Mouse (Mus musculus) right cerebral cortex, adult 2 months (tissue): ENCODE measurements around the gene Mdn1.

Experiments used
- DNase-seq, 2 experiments: peaks; one replicate each; pipeline ENCODE4 v3.0.0; 2021 to 2022; ENCODE audit warnings: low spot score in 2 of 2

Mdn1 gene

DNA sequence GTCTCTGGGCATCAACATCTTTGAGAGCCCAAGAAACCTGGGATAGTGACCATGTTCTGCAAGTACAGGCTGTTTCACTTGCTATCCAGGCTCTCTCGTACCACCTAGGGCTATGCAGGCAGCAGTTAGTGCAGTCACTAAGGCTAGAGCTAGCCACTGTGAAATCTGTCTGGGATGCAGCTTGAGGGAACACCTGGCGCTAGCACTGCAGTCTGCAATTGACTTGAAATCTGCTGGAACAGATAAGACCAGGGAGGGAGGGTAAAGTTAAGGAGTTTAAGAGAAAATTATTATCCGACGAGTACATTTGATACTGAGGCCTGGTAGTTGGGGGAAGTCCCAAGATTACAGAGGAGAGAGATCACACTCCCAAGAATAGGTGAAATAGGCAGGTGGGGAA, 123.1 kb downstream of the Mdn1 start:
- DNase-seq = no peak

DNA sequence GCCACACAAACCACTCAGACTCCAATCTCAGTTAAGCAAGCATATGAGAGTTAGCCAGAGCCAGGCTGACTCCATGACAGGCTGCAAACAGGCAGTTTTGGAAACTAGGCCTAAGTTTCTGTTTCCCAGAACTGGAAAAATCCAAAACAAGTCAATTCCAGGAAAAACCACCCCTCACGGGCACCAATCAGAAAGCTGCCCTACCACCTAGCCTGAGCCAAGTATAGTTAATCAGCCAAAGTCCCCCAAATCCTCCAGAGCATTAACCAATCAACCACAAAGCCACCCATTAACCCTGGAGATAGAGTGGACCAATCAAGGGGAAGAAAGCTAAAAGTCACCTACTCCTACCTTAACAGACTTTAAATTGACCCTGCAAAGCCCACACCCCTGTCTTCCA, 130.2 kb downstream of the Mdn1 start:
- no peak for DNase-seq

DNA sequence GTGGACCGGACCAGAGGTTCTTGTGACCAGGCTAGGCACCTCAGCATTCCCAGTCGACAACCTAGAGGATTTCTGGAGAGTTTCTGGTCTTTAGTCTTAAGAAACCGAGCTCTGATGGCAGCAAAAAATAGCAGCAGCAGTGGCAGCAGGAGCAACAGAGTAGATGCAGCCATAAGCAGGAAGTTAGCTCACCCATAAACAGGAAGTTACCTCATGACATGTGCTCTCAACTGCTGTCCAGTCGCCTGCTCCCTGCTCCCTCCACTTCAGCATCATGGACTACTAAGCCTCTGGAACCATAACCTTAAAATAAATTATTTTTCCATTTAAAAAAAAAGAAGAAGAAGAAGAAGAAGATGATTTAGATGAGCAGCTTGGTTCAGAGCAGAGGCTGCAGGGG, 132.1 kb downstream of the Mdn1 start:
- DNase-seq = no peak

DNA sequence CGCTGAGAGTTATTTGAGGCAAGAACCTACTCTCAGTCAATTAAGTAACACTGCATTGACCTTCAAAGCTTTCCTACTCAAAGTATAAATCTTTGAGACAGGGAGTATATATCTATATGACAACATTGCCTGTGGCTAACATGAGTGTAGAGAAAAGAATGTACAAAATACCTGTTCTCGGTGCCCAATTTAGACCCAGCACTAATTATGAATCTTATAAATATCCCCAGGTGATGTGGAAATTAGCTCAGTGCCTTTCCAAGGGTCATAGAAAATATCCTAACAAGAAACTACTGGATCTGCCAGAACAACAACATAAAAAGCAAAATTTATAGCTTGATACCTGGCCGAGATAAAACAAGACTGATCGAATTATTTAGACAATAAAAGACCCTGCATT, 142.1 kb downstream of the Mdn1 start:
- DNase-seq = no peak

DNA sequence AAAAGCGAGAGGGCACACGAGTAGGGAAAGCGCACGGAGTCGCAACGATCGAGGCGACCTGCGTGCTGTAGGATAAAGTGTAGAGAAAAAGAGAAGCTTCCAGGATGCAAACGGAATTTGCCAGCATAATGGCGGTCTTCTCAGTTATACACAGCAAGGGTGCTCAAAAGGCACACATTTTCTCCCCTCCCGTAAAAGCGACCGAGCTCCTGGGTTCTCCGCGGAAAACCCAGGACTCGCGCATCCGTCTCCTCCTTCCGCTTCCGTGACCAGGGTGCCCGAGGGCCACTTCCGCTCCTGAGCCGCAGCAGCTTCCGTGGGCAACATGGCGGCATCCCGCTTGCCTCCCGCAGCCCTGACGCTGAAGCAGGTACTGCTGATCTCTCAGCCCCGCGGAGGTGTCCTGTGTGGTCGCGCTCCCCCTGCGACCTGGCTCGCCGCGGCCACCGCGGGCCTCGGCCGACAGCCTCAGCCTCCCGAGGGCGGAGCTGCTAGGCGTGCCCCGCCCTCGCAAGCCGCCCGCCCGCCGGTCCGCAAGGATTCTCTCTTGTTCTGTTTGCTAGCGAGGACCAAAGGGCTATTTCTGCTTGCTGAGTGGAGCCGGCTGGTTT, 143.2 kb downstream of the Mdn1 start, which contains the start of gene Lyrm2:
Gene Lyrm2 (plus strand): TSS at position 288 of the 611 bp plus-strand sequence.
- peak; percentile 83 to 86 for DNase-seq

DNA sequence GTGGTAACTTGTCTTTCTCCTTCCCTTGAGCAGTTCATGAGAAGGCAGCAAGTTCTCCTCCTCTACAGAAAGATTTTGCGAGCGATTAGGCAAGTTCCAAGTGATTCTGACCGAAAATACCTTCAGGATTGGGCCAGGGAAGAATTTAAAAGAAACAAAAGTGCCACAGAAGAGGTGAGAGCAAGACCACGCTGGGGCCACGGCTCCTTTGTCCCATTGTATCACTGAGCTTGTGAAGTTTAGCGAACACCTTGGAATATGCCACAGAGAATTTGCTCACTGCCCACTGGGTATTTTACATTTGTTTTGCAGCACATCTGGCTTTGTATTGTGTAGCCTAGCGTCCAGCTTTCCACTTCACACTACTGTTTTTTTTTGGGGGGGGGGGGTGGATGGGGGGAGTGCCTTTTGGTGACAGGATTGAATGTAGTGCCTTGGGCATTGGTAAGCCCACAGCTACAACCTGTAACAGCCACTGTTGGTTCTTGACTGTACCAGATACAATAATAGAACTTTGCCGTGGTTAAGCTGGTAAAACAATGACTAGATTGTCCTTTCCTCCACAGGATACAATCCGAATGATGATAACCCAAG, 143.8 kb downstream of the Mdn1 start:
- DNase-seq = no peak

DNA sequence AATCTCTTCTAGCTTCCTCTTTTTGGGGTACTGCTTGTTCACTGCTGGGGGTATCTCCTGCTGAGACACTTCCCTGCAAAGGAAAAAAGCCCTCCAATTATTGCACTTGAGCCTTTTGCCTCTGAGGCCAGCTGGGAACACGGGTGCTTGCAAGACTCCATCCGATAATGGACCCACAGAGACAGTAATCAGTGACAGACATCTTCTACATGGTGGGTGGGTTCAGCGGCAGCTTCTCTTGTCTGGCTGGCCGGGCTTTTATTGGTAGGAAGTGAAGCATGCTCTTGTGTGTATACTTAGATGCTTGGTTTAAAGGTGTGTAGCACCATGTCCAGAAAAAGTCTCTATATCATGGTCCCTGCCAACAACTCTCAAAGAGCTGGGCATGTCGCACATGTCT, 160.6 kb downstream of the Mdn1 start:
- DNase-seq = no peak

DNA sequence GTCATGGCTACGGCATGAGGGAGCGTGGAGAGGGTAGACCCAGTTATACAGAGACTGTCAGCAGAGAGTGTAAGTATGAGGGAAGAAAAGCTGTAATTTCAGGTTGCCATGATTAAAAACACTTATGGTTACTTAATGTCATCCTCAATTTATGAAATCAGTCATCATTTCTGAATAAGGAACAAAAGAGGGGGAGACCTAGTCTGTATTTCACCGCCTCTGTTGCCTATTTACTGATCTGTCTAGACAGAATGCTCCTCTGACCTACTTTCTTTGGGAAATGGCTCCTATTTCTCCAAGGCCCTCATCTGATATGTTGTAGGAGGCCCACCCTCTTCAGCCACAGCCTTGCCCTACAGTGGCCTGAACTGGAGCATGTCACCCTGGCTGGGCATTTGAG, 163.8 kb downstream of the Mdn1 start:
- no peak for DNase-seq

DNA sequence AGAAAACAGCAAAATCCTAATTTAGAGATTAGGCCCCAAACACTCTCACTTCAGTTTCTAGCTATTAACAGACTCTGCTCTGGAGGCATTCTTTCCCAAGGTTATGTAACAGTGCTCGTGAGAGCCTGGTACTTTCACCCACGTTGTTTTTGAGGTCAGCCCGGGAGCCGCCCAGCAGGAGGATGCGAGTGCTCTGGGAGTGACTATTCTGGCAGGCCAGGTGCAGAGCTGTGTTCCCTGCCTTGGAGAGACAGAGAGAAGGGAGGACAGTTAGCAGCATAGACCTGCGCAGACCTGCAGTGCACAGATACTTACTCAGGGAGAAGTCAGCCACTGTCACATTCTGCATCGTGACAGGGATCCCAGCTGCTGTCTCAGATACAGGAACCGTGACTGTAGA, 167.3 kb downstream of the Mdn1 start:
- DNase-seq = peak in 1 of 2 experiments; percentile 16
